Mouse (Mus musculus) naive thymus-derived CD4-positive, alpha-beta T cell, adult 2 months (primary cell): ENCODE measurements around the gene Thoc7.
A peak's percentile ranks its signal among the peaks of the same experiment; 100 is the strongest.
"Not testable (repeated sequence)": the region's sequence is repeated elsewhere in the genome, so short reads cannot be mapped to it uniquely, and the experiment has no call there.

ENCODE experiments used
- DNase-seq: peaks from one replicate; pipeline ENCODE4 v3.0.0-alpha.2; 2011; ENCODE audit warnings: low read depth

The Thoc7 gene

GRCm38 (mm10) chr14:13961401-13962112 is at the start of gene Thoc7, which contains the start of gene Atxn7:
TSS of gene Thoc7 (minus strand) at chr14:13961852.
TSS of gene Atxn7 (plus strand) at chr14:13961440.
- DNase-seq, result peak; percentile 64

- no peak for DNase-seq
Observed at GRCm38 (mm10) chr14:14009712-14010111, 48.1 kb upstream of the Thoc7 start.

GRCm38 (mm10) chr14:14002771-14003170 is 41.1 kb upstream of the Thoc7 start:
- no peak for DNase-seq

GRCm38 (mm10) chr14:13995206-13996097 is 33.8 kb upstream of the Thoc7 start:
- DNase-seq, result no peak

- DNase-seq, result no peak
Observed at GRCm38 (mm10) chr14:13990741-13991140, 29.1 kb upstream of the Thoc7 start.

- no peak for DNase-seq
Observed at GRCm38 (mm10) chr14:13988397-13988796, 26.7 kb upstream of the Thoc7 start.

- DNase-seq, result no peak
Observed at GRCm38 (mm10) chr14:13982174-13982573, 20.5 kb upstream of the Thoc7 start.

GRCm38 (mm10) chr14:13981286-13981685 is 19.6 kb upstream of the Thoc7 start:
- peak; percentile 32 for DNase-seq

- no peak for DNase-seq
Observed at GRCm38 (mm10) chr14:13977498-13977897, 15.8 kb upstream of the Thoc7 start.

- no peak for DNase-seq
Observed at GRCm38 (mm10) chr14:13971644-13972234, 10.1 kb upstream of the Thoc7 start.

- no peak for DNase-seq
Observed at GRCm38 (mm10) chr14:13970513-13970912, 8.9 kb upstream of the Thoc7 start.

- no peak for DNase-seq
Observed at GRCm38 (mm10) chr14:13968476-13968875, 6.8 kb upstream of the Thoc7 start.

- no peak for DNase-seq
Observed at GRCm38 (mm10) chr14:13967607-13968006, 6.0 kb upstream of the Thoc7 start.

GRCm38 (mm10) chr14:13963527-13963926 is 1.9 kb upstream of the Thoc7 start:
- no peak for DNase-seq

- DNase-seq, result no peak
Observed at GRCm38 (mm10) chr14:13962476-13962875, 824 bp upstream of the Thoc7 start.

GRCm38 (mm10) chr14:13960482-13961325 is 948 bp downstream of the Thoc7 start:
- peak; percentile 74 for DNase-seq

- DNase-seq, result no peak
Observed at GRCm38 (mm10) chr14:13960079-13960478, 1.6 kb downstream of the Thoc7 start.

- DNase-seq, result not testable (repeated sequence)
Observed at GRCm38 (mm10) chr14:13952151-13952550, 9.5 kb downstream of the Thoc7 start.

- DNase-seq, result peak; percentile 62
Observed at GRCm38 (mm10) chr14:13950401-13950800, 11.3 kb downstream of the Thoc7 start.

GRCm38 (mm10) chr14:13948345-13948744 is 13.3 kb downstream of the Thoc7 start:
- DNase-seq, result no peak

GRCm38 (mm10) chr14:13944686-13945085 is 17.0 kb downstream of the Thoc7 start:
- DNase-seq, result no peak

GRCm38 (mm10) chr14:13934052-13934371 is 27.6 kb downstream of the Thoc7 start:
- peak; percentile 39 for DNase-seq
